Mouse (Mus musculus) MEL (cell line): ENCODE results near the gene Sez6.
A peak's percentile ranks its signal among the peaks of the same experiment; 100 is the strongest.

Experiments used
- CHD2 ChIP-seq: IDR thresholded peaks from 2 replicates; pipeline ENCODE4 v1.6.1; 2011; ENCODE audit warnings: low read length, improper control_type of control experiment
- CTCF ChIP-seq, 3 experiments: IDR thresholded peaks in 2 of 3; conservative IDR thresholded peaks in 1 of 3; 2 replicates each; pipeline ENCODE4 v1.5.1; 2011 to 2012; ENCODE audit warnings: low read length in 3 of 3, low read depth in 2 of 3, mild to moderate bottlenecking in 2 of 3, improper control_type of control experiment in 1 of 3, inconsistent platforms in 1 of 3, mixed read lengths in 1 of 3, moderate library complexity in 1 of 3; ENCODE audit not compliant: control insufficient read depth in 1 of 3, insufficient read depth in 1 of 3, poor library complexity in 1 of 3, severe bottlenecking in 1 of 3
- EP300 ChIP-seq, 2 experiments: IDR thresholded peaks; 2 replicates each; pipeline ENCODE4 v1.6.1; 2011; ENCODE audit warnings: improper control_type of control experiment in 2 of 2, low read length in 2 of 2, low read depth in 1 of 2, mild to moderate bottlenecking in 1 of 2
- HCFC1 ChIP-seq: IDR thresholded peaks from 2 replicates; pipeline ENCODE4 v1.6.1; 2012; ENCODE audit warnings: low read depth, mild to moderate bottlenecking, inconsistent platforms, low read length, improper control_type of control experiment, moderate library complexity
- MAX ChIP-seq: IDR thresholded peaks from 2 replicates; pipeline ENCODE4 v1.6.1; 2011; ENCODE audit warnings: low read length, improper control_type of control experiment
- MEF2A ChIP-seq: IDR thresholded peaks from 2 replicates; pipeline ENCODE4 v1.6.1; 2014; ENCODE audit warnings: low read depth, mild to moderate bottlenecking, inconsistent platforms, low read length, improper control_type of control experiment; ENCODE audit not compliant: poor library complexity, insufficient replicate concordance, severe bottlenecking; ENCODE audit errors: extremely low read depth
- MXI1 ChIP-seq: IDR thresholded peaks from 2 replicates; pipeline ENCODE4 v1.6.1; 2011; ENCODE audit warnings: mild to moderate bottlenecking, low read depth, low read length, improper control_type of control experiment
- POLR2A ChIP-seq, 2 experiments: IDR thresholded peaks; 2 replicates each; pipeline ENCODE4 v1.6.1; 2011 to 2012; ENCODE audit warnings: low read length in 2 of 2, mild to moderate bottlenecking in 2 of 2, control low read depth in 1 of 2, improper control_type of control experiment in 1 of 2, low read depth in 1 of 2, moderate library complexity in 1 of 2; ENCODE audit not compliant: control insufficient read depth in 1 of 2, insufficient read depth in 1 of 2, poor library complexity in 1 of 2
- POLR2AphosphoS2 ChIP-seq: IDR thresholded peaks from 2 replicates; pipeline ENCODE4 v1.6.1; 2011; ENCODE audit warnings: low read length, improper control_type of control experiment
- TAL1 ChIP-seq: IDR thresholded peaks from 2 replicates; pipeline ENCODE4 v1.6.1; 2012; ENCODE audit warnings: mild to moderate bottlenecking, inconsistent platforms, low read length, moderate library complexity, mixed read lengths
- TBP ChIP-seq: IDR thresholded peaks from 2 replicates; pipeline ENCODE4 v1.8.0; 2011; ENCODE audit warnings: low read depth, low read length, improper control_type of control experiment
- ZNF384 ChIP-seq: IDR thresholded peaks from 2 replicates; pipeline ENCODE4 v1.6.1; 2012; ENCODE audit warnings: low read depth, mild to moderate bottlenecking, inconsistent platforms, low read length, improper control_type of control experiment

DNA sequence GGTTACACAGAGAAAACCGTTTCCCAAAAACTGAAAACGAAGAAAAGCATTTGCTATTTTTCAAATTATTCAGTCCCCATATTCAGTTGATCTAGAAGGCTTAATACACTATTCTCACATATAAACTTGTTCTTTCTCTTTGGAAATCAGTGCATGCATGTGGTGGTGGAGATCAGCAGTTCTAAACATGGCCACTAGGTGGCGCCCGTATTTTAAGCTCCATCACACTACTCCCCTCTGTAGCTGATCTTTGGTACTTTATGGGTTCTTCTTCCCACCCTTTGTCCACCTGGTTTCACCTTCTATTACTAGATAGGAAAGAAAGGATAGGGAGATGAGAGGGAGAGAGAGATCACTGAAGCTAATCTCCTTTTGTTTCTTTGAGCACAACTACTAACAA is 89.1 kb downstream of the Sez6 start:
- TF ChIP-seq HCFC1 (no peak), CHD2 (no peak), POLR2A (IDR thresholded peaks at IDR 0.05; ENCODE audit: control insufficient read depth in 1 of 2, insufficient read depth in 1 of 2, low read depth in 1 of 2, low read length in 2 of 2, poor library complexity in 1 of 2) (no peak), CTCF (IDR thresholded peaks at IDR 0.05 in 2 of 3, conservative IDR thresholded peaks at IDR 0.05 in 1 of 3; ENCODE audit: control insufficient read depth in 1 of 3, insufficient read depth in 1 of 3, low read depth in 2 of 3, low read length in 3 of 3, poor library complexity in 1 of 3, severe bottlenecking in 1 of 3) (peak; percentile 82 to 97 (median 96)), TAL1 (no peak), POLR2AphosphoS2 (no peak), EP300 (IDR thresholded peaks at IDR 0.05; ENCODE audit: low read depth in 1 of 2, low read length in 2 of 2) (no peak), MAX (no peak), TBP (no peak), ZNF384 (no peak), MEF2A (no peak), MXI1 (no peak)
